Mouse (Mus musculus) bone marrow, adult 2 months (tissue): ENCODE results near the gene Ube2q2.

Source experiments
- CTCF ChIP-seq: fragments of 200-500 bp; IDR thresholded peaks from 2 replicates; pipeline ENCODE4 v1.5.1; 2011; ENCODE audit warnings: low read length, control low read depth; ENCODE audit not compliant: control insufficient read depth, insufficient read depth
- POLR2A ChIP-seq: fragments of 200-500 bp; IDR thresholded peaks from 2 replicates; pipeline ENCODE4 v1.6.1; 2011; ENCODE audit warnings: low read depth, mild to moderate bottlenecking, control low read depth, low read length, borderline replicate concordance; ENCODE audit not compliant: control insufficient read depth

GRCm38 (mm10) chr9:55152935-55153334 is 4.3 kb downstream of the Ube2q2 start:
- TF ChIP-seq CTCF = no peak
- TF ChIP-seq POLR2A = no peak
